ENCODE assay signal across 9 mouse cellular contexts in the genomic region with DNA sequence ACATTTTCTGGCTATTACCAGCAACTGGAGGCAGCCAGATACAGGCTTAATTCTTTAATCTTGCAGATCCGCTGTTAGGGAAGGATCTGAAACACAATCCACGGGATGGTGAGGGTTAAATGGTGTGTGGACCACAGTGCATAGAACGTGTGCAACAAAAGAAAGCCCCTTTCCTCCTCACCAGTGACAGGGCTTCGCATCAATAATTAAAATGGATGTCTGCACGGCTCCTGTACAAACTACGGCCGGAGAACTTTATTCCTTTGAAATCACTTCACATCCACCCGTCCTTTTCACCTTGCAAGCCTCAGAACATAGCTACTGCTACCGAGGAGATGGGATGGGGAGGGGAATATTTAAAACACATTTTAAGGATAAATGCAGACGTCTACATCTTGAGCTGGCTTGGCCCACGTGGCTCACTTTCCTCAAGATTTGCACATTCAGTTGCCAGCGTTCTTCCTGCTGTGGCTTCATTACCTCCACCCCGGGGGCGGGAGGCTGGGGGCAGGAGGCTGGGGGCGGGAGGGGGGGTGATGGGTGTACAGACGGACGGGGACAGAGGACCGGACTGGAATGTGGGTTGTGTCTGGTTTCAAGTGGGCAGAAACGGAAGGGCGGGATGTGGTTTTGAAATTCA. TPM values are rescaled to one million over a fixed set of nuclear protein-coding genes. Genes with fewer than 3 reads are reported as not detected.
DNase-seq lines count a peak whose midpoint lies in the region; ATAC-seq and TF ChIP-seq lines count a peak whose summit lies in the region.
"Had no signal": no experiment of that assay in that cellular context is flagged by ENCODE, and none has a peak within 500 bp of the region (broad histone marks: within the 10 kb centered on the region; RNA-seq: fewer than 3 reads in every experiment).

No protein-coding gene starts in this region.

- WGBS in heart, embryonic 10.5 days, result 4% methylated on average over 20 of the region's 20 CpGs
- 7% methylated on average over 20 of the region's 20 CpGs for WGBS in heart, adult 2 months
- 1% methylated on average over 20 of the region's 20 CpGs for WGBS in hindbrain, embryonic 11.5 days
- WGBS in midbrain, embryonic 11.5 days, result 1% methylated on average over 20 of the region's 20 CpGs

- H3K4me3 ChIP-seq in heart, embryonic 10.5 days, result peak overlapping the region; percentile 54
- H3K4me3 ChIP-seq in heart, adult 2 months, result no peak overlapping the region
- H3K4me3 ChIP-seq in hindbrain, embryonic 11.5 days (ENCODE audit: low read depth, low read length), result peak overlapping the region; percentile 28
- peak overlapping the region; percentile 15 for H3K4me3 ChIP-seq in midbrain, embryonic 11.5 days (ENCODE audit: low read depth, low read length)

- no peak for TF ChIP-seq POLR2A in heart, adult 2 months (IDR thresholded peaks at IDR 0.05; ENCODE audit: insufficient read depth, low read depth, low read length)

- peaks cover 19% of the 10 kb centered on the region for H3K4me1 ChIP-seq in heart, embryonic 10.5 days
- peaks cover 3% of the 10 kb centered on the region for H3K4me1 ChIP-seq in heart, adult 2 months (ENCODE audit: control insufficient read depth, insufficient read depth, low read length)
- peaks cover 4% of the 10 kb centered on the region; the same call in 1 of the 2 replicates for H3K4me1 ChIP-seq in hindbrain, embryonic 11.5 days (replicated peaks; ENCODE audit: control insufficient read depth, insufficient read depth, low read length)
- peaks cover 14% of the 10 kb centered on the region for H3K4me1 ChIP-seq in midbrain, embryonic 11.5 days (ENCODE audit: control insufficient read depth, insufficient read depth, low read length)

- H3K9me3 ChIP-seq in heart, embryonic 10.5 days, result no peaks in the 10 kb centered on the region
- H3K9me3 ChIP-seq in hindbrain, embryonic 11.5 days (ENCODE audit: control insufficient read depth, low read length), result no peaks in the 10 kb centered on the region
- no peaks in the 10 kb centered on the region for H3K9me3 ChIP-seq in midbrain, embryonic 11.5 days (ENCODE audit: control insufficient read depth, low read length)

- H3K9ac ChIP-seq in heart, adult 2 months (ENCODE audit: low read depth, low read length), result no peak overlapping the region
- peak overlapping the region; percentile 55 for H3K9ac ChIP-seq in hindbrain, embryonic 11.5 days (ENCODE audit: low read depth, low read length)
- peak overlapping the region; percentile 40 for H3K9ac ChIP-seq in midbrain, embryonic 11.5 days (ENCODE audit: low read length)

- ATAC-seq in hindbrain, embryonic 11.5 days (ENCODE audit: low FRiP score), result peak; percentile 91
- peak; percentile 88 for ATAC-seq in midbrain, embryonic 11.5 days (ENCODE audit: low FRiP score)

- no peaks in the 10 kb centered on the region for H3K79me2 ChIP-seq in heart, adult 2 months (replicated peaks; ENCODE audit: control insufficient read depth, insufficient read depth, low read length)

- TF ChIP-seq EP300 in heart, adult 2 months (IDR thresholded peaks at IDR 0.05; ENCODE audit: insufficient read depth, low read depth, low read length), result no peak

- no peak for DNase-seq in heart, embryonic 10.5 days (ENCODE audit: low spot score)
- no peak for DNase-seq in heart, adult 2 months
- peak; percentile 63 for DNase-seq in brain, adult 2 months (ENCODE audit: low read depth, low spot score)
- peak; percentile 73 for DNase-seq in hindbrain, embryonic 11.5 days (ENCODE audit: low spot score)
- DNase-seq in midbrain, embryonic 11.5 days (ENCODE audit: low spot score, missing footprints), result peak; percentile 92
- DNase-seq in testis, postnatal 10 days (ENCODE audit: low spot score), result no peak
- DNase-seq in left cerebral cortex, adult 11 months (ENCODE audit: low spot score), result no peak
- DNase-seq in gastrocnemius, adult 18-20 months (ENCODE audit: low spot score), result no peak

- H3K36me3 ChIP-seq in heart, embryonic 10.5 days, result no peaks in the 10 kb centered on the region
- H3K36me3 ChIP-seq in heart, adult 2 months (ENCODE audit: control insufficient read depth, insufficient read depth, low read length), result no peaks in the 10 kb centered on the region
- H3K36me3 ChIP-seq in hindbrain, embryonic 11.5 days (ENCODE audit: control insufficient read depth, insufficient read depth, low read length), result no peaks in the 10 kb centered on the region
- H3K36me3 ChIP-seq in midbrain, embryonic 11.5 days (ENCODE audit: control insufficient read depth, insufficient read depth, low read length), result no peaks in the 10 kb centered on the region

- no peak for TF ChIP-seq CTCF in heart, adult 2 months (IDR thresholded peaks at IDR 0.05)

- H3K27me3 ChIP-seq in heart, embryonic 10.5 days (ENCODE audit: insufficient read depth, poor library complexity, severe bottlenecking), result peaks cover 14% of the 10 kb centered on the region; the same call in 1 of the 2 replicates
- H3K27me3 ChIP-seq in heart, adult 2 months (ENCODE audit: control insufficient read depth, insufficient read depth, low read length), result no peaks in the 10 kb centered on the region; the same call in 1 of the 2 replicates
- H3K27me3 ChIP-seq in hindbrain, embryonic 11.5 days (ENCODE audit: control insufficient read depth, insufficient read depth, low read length), result no peaks in the 10 kb centered on the region
- H3K27me3 ChIP-seq in midbrain, embryonic 11.5 days (ENCODE audit: control insufficient read depth, insufficient read depth, low read length), result no peaks in the 10 kb centered on the region

- H3K4me2 ChIP-seq in hindbrain, embryonic 11.5 days (replicated peaks; ENCODE audit: low read depth, low read length), result peak overlapping the region; percentile 30
- H3K4me2 ChIP-seq in midbrain, embryonic 11.5 days, result peak overlapping the region; percentile 46

- intact Hi-C loops in heart, adult 2 months (cut with DNase I), result loop anchor here (5.0 kb wide), 1 partner anchor 135 kb away; no protein-coding TSS in a partner anchor

- H3K27ac ChIP-seq in heart, embryonic 10.5 days, result peak overlapping the region; percentile 67
- H3K27ac ChIP-seq in heart, adult 2 months, result no peak overlapping the region
- peak overlapping the region; percentile 83 for H3K27ac ChIP-seq in hindbrain, embryonic 11.5 days (ENCODE audit: low read depth, low read length)
- H3K27ac ChIP-seq in midbrain, embryonic 11.5 days (ENCODE audit: low read depth, low read length), result peak overlapping the region; percentile 77

RNA-seq across cellular contexts. Expression of a gene that starts 53.3 kb away (rescaled TPM):
- not detected in 2 replicates for polyA plus RNA-seq in heart, embryonic 10.5 days (2016; fragmentation: Nextera tagmentation; extraction: Ambion mirVana)
- total RNA-seq in heart, adult 2 months (2021), result not detected
- not detected in 2 replicates for polyA plus RNA-seq in heart, adult 2 months (2012; rRNA removed)
- polyA plus RNA-seq in hindbrain, embryonic 11.5 days (2014; fragmentation: Nextera tagmentation; extraction: Ambion mirVana), result not detected in 2 replicates
- polyA plus RNA-seq in midbrain, embryonic 11.5 days (2014; fragmentation: Nextera tagmentation; extraction: Ambion mirVana), result not detected in 2 replicates
- not detected for total RNA-seq in gastrocnemius, adult 18-20 months (2021)
- polyA plus RNA-seq: C2C12 had no signal

Comparison
In these comparisons a context has a peak if more than half of its experiments do, and no peak if none do; other contexts are left out.
1. DNase-seq: peak in brain, adult 2 months (single experiment), hindbrain, embryonic 11.5 days (single experiment) and midbrain, embryonic 11.5 days (single experiment); none in heart, embryonic 10.5 days (single experiment), heart, adult 2 months (0 of 2), testis, postnatal 10 days (single experiment), left cerebral cortex, adult 11 months (single experiment) and gastrocnemius, adult 18-20 months (single experiment).